Comparison of ENCODE assay signal across 20 mouse cellular contexts in the genomic region with DNA sequence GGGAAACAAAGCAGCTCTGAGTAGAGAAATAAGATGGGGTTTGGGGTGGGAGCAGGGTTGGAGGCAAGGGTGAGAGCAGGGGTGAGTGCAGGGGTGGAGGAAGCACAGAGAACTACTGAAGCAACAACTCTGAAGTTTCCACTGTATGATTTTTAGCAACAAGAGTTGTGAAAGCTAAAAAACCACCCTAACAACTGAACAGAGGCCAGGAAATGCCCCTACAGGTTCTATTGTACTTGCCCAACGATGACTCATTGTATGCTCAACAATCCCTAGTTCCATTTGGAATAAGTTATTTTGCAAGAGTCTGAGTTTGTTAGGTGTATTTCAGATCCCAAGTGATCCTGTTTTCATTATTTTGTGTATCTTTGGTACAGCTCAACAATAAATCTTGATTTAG.
DNase-seq lines count a peak whose midpoint lies in the region; ATAC-seq and TF ChIP-seq lines count a peak whose summit lies in the region.
"Had no signal": no experiment of that assay in that cellular context is flagged by ENCODE, and none has a peak within 500 bp of the region (broad histone marks: within the 10 kb centered on the region; RNA-seq: fewer than 3 reads in every experiment).

No protein-coding gene starts in this region.

- H3K27ac ChIP-seq in midbrain, embryonic 14.5 days (replicated peaks; ENCODE audit: low read depth, low read length) = no peak overlapping the region
- H3K27ac ChIP-seq: forebrain, embryonic 15.5 days; heart, embryonic 15.5 days; stomach, postnatal 0 days had no signal

- in situ Hi-C loops in Patski (cut with MboI; ENCODE audit: low pct_unique_long_range_greater_than_20kb) = loop anchor here (5.0 kb wide), 1 partner anchor 46 kb away; no protein-coding TSS in a partner anchor

- TF ChIP-seq CTCF in lung, adult 2 months (IDR thresholded peaks at IDR 0.05; ENCODE audit: insufficient read depth, low read length) = no peak
- TF ChIP-seq CTCF in Patski (IDR thresholded peaks at IDR 0.05) = no peak

- ATAC-seq in Patski = peak; percentile 66
- ATAC-seq in midbrain, embryonic 14.5 days (ENCODE audit: low FRiP score, low TSS enrichment) = no peak
- no peak for ATAC-seq in erythroblast, adult 5-6 weeks (replicated peaks; ENCODE audit: low FRiP score, poor library complexity, severe bottlenecking)
- ATAC-seq: forebrain, embryonic 15.5 days; hindbrain, embryonic 16.5 days had no signal

- CTCF ChIA-PET in Patski (lab: Charles Lee) = interaction anchor here (1.3 to 2.0 kb wide), 6 partner anchors 30 to 324 kb away, joined by 4 to 6 read pairs (median 6); no protein-coding TSS in a partner anchor

- no peaks in the 10 kb centered on the region for H3K27me3 ChIP-seq in Patski
- H3K27me3 ChIP-seq in midbrain, embryonic 14.5 days (ENCODE audit: control insufficient read depth, insufficient read depth, low read length) = no peaks in the 10 kb centered on the region
- H3K27me3 ChIP-seq: CH12.LX; forebrain, embryonic 15.5 days; heart, embryonic 15.5 days had no signal

- no peaks in the 10 kb centered on the region for H3K36me3 ChIP-seq in midbrain, embryonic 14.5 days (ENCODE audit: control insufficient read depth, insufficient read depth, low read length)
- H3K36me3 ChIP-seq: forebrain, embryonic 15.5 days; heart, embryonic 15.5 days had no signal

- H3K4me1 ChIP-seq in lung, adult 2 months (ENCODE audit: control insufficient read depth, insufficient read depth, low read length) = peaks cover 2% of the 10 kb centered on the region; the same call in 1 of the 2 replicates
- H3K4me1 ChIP-seq in midbrain, embryonic 14.5 days (ENCODE audit: control insufficient read depth, insufficient read depth, low read length) = no peaks in the 10 kb centered on the region

- POLR2A ChIA-PET in Patski (lab: Charles Lee) = interaction anchor here (0.6 to 1.7 kb wide), 2 partner anchors 54 to 420 kb away, joined by 4 to 5 read pairs; no protein-coding TSS in a partner anchor

- TF ChIP-seq POLR2A in lung, adult 2 months (IDR thresholded peaks at IDR 0.05; ENCODE audit: borderline replicate concordance, extremely low read depth, low read depth, low read length) = no peak

- H3K4me2 ChIP-seq in midbrain, embryonic 14.5 days (ENCODE audit: low read length) = no peak overlapping the region
- H3K4me2 ChIP-seq: forebrain, embryonic 15.5 days; heart, embryonic 15.5 days had no signal

- H3K9ac ChIP-seq in midbrain, embryonic 14.5 days (replicated peaks; ENCODE audit: low read length) = no peak overlapping the region
- H3K9ac ChIP-seq: forebrain, embryonic 15.5 days; heart, embryonic 15.5 days had no signal

- DNase-seq in lung, postnatal 25 days (ENCODE audit: low spot score) = peak; percentile 27
- DNase-seq in lung, adult 2 months = no peak
- DNase-seq in Patski (ENCODE audit: low read depth, low spot score) = peak; percentile 68
- peak; percentile 56 for DNase-seq in gonadal fat pad, adult 2 months (ENCODE audit: low read depth)
- DNase-seq in midbrain, embryonic 14.5 days = no peak
- DNase-seq in retina, embryonic 14.5 days (ENCODE audit: low spot score) = no peak
- DNase-seq: adrenal gland, adult 8-10 months; cerebellum, postnatal 14 days; gastrocnemius, postnatal 25 days; kidney, adult 11 months; kidney, postnatal 10 days; layer of hippocampus, postnatal 36 days; liver; right cerebral cortex, postnatal 4 days had no signal

- WGBS in lung, adult 2 months = 60% methylated on average over 1 of the region's 1 CpGs
- 79% methylated on average over 1 of the region's 1 CpGs for WGBS in midbrain, embryonic 14.5 days

- H3K4me3 ChIP-seq in lung, adult 2 months (replicated peaks; ENCODE audit: extremely low read depth, low read depth, low read length) = no peak overlapping the region
- no peak overlapping the region for H3K4me3 ChIP-seq in midbrain, embryonic 14.5 days (replicated peaks; ENCODE audit: low read depth, low read length)
- H3K4me3 ChIP-seq: forebrain, embryonic 15.5 days; heart, embryonic 15.5 days had no signal

- no peaks in the 10 kb centered on the region for H3K9me3 ChIP-seq in midbrain, embryonic 14.5 days (ENCODE audit: control insufficient read depth, low read length)
- H3K9me3 ChIP-seq: forebrain, embryonic 15.5 days; heart, embryonic 15.5 days had no signal

Comparison
In these comparisons a context has a peak if more than half of its experiments do, and no peak if none do; other contexts are left out.
1. DNase-seq: peak in lung, postnatal 25 days (single experiment), Patski (single experiment) and gonadal fat pad, adult 2 months (single experiment); none in lung, adult 2 months (single experiment), midbrain, embryonic 14.5 days (single experiment) and retina, embryonic 14.5 days (single experiment).